Mouse (Mus musculus) left cerebral cortex, postnatal 14 days (tissue): ENCODE measurements around the gene Gipc2. TPM values are rescaled to one million over a fixed set of nuclear protein-coding genes. Genes with fewer than 3 reads are reported as not detected.
"Not testable (repeated sequence)": the region's sequence is repeated elsewhere in the genome, so short reads cannot be mapped to it uniquely, and the experiment has no call there.

Experiments
- DNase-seq, 2 experiments: peaks; one replicate each; pipeline ENCODE4 v3.0.0; 2021 to 2022; ENCODE audit warnings: low spot score in 2 of 2, mixed read lengths in 1 of 2
- intact Hi-C: fragments of 180-260 bp; cut with DNase I; formaldehyde crosslinking; loops from one replicate; pipeline ENCODE4 v1.15.1; 2025
- total RNA-seq, 2 experiments: library from RNA; stranded (reverse); gene quantifications; 2 replicates each; pipeline ENCODE4 v1.2.3; 2021

Gipc2 gene
- total RNA-seq, 2 experiments from 2014 or later: 3.1 to 4.1 TPM

DNA sequence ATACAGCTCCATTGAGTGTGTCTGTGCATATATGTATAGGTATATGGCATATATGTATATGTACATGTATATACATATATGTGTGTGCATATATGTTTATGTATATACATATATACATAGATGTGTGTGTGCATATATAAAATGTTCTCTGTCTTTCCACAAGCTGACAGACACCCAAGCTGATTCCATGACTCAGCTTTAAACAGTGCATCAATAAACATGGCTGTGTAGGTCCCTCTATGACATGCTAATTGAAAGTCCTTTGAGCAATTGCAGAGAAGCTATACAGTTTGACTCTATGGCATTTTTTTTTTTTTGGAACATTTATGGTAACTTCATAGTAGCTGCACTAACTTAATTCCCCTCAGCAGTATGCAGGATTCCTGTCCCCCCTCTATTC lies 6.7 kb downstream of the Gipc2 start:
- intact Hi-C loops: no loop called here
- DNase-seq: no peak

DNA sequence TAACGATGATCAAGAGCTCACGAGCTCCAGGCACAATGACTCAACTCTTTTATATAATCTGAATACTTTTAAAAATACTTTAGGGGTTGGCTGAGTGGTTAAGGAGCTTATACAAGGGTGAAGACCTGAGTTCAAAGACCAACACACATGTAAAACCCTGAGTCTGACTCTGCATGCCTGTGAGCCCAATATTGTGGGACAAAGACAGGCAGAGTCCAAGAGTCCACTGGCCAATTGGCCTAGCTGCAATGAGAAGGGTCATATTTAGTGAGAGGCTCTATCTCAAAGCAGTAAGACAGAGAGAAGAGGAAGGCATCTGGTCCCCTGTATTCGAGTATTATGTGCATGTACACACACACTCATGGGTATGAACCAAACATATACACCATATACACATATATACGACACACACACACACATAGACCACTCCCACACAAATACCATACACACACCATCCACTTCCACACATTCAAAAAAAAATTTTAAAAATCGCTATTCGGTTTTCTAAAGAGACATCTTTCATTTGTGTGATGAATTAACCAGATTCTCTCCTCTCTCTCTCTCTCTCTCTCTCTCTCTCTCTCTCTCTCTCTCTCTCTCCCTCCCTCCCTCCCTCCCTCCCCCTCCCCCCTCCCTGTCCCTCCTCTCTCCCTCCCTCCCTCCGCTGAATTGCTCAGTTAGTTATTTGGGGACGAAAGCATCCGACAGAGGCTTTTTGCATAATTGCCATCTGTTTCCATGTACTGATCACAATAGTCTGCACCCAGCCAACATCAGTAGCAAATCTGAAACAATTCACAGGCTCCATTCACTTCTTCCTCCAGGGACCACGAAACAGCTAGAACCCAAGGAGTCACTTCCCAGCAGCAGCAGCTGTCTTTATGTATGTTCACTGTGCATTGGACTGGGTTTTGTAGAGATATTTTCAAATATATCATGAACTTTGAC lies 7.4 kb downstream of the Gipc2 start:
- intact Hi-C loops: no loop called here
- DNase-seq: no peak

DNA sequence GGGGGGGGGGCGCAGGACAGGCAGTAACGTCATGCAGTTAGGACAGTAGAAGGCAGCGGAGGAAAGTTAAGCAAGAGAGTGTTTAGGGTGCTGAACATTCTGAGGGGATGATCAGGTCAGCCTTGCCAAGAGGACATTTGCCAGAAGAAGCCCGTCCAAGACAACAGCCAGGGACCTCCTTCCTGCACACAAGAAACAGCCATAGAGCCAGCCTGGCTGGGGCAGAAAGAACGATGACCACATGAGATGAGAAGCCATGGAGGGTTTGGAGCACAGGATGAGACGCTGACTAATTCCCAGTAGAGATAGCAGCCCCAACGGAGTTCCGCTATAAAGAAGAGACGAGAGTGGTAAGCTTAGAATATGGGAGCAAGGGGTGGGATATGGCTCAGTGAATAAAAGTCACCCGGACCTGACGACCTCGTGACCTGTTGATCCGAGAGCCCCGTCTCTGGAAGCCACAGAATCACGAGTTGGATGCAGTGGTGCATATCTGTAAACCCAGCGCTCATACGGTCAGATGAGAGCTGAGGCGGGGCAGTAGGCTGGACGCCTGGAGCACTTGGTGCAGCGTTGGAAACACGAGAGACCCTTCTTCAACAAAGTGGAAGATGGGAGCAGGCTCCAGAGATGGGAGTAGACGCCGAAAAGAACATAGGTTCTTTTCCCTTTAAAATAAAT lies 9.1 kb downstream of the Gipc2 start:
- DNase-seq: no peak
- intact Hi-C loops: no loop called here

DNA sequence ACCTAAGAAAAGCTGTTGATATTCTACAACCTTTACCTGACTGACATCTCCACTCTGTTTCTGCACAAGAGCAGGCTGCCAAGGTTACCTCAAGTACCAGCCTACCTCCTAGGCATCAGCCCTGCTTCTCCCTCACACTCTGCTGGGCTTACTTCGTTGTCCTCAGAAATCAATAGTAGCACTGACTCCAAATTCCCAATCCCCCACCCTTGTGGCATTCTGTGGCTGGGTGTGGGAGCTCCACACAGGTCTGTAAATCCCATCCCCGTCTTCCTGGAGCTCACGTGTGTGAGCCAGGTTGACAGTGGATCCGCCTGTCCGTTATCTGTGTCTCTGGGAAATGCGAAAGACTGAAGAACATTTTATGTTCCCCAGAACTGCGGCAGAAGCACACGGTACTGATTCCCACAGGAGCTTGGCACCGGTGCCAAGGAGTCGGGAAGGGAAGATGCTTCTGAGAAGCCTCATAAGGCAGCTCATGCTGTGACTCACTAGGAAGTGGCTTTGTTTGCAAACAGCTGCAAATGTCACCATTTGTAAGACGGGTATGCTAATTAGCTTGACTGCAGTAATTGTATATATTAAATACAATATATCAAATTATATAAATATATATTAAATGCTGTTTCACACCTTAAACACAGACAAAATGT lies 10.6 kb downstream of the Gipc2 start:
- intact Hi-C loops: no loop called here
- peak; percentile 54 to 68 for DNase-seq

DNA sequence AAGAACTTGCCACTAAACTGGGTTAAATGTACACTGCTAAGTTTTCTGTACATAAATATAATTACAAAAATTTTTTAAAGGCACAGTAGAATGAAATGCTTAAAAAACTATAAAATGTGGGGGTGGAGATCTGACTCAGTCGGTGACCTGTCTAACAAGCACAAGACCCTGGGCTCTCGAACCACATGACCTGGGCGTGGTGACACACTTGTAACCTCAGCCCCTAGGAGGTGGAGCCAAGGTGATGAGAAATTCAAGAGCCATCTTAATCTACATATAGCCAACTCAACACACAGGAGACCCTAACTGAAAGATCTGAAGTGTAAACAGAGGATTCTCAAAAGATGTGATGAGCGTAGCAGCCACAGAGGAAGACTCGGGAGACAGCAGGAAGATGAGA lies 11.9 kb downstream of the Gipc2 start:
- intact Hi-C loops: no loop called here
- no peak for DNase-seq

DNA sequence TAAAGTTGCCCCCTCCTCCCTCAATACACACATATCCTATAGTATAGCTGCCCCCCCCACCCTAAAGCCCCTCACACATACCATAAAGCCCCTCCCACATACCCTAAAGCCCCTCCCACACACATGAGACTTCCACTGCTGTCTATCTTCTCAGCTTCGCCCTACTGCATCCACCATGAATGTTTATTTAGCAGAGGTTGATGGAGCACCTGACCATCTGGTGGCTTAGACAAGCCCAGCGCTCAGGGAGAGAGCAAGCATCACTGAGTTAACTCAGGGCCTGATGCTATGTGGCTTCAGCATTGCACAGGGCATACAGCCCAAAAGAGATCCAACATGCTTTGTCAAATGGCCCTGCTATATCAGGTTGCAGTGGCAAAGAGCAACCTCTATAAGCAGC lies 12.9 kb downstream of the Gipc2 start:
- intact Hi-C loops: no loop called here
- no peak for DNase-seq

DNA sequence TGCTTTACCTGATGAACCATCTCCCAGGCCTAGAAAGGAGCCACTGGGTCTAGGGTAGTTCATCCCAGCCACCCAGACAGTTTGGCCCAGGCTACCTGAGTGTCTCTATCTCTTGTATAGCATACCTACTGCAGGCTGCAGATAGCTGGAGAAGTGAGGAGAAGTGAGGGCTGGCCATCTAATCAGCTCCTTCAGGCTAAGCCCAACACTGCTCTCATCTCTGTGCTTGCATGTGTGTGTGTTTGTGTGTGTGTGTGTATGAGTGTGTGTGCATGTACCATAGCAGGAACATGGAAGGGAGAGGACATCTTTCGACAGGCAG lies 13.6 kb downstream of the Gipc2 start:
- DNase-seq: no peak
- intact Hi-C loops: no loop called here

DNA sequence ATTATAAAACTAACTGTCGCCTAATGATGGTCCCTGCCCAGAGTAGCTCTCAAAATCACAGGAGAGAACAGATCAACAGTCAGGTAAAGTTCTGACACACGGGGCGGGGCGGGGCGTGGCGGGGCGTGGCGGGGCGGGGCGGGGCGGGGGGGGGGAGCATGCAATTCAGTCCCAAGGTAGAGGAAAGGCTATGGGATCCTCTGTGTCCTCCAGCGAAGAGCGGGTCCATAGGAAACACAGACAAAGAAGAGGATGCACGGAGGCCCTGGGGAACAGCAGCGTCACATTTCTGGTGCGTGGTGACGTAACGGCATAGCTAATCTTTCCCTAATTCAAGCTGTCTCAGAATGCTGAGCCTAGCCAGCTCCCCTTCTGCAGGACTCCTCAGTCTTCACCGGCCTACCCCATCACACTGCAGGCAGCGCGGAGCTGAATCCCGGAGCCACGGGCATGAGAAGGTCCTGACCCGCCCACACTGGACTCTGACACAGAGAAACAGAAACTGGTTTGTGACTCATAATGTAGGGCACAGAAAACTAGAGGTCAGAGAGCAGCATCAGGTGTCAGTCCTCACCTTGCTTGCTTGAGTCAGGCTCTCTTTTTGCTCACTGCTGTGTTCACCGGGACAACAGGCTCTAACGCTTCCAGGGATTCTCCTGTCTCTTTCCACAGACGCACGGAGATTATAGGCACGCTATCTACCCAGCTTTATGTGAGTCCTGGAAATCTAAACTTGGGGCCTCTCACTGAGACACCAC lies 14.1 kb downstream of the Gipc2 start:
- DNase-seq: no peak
- intact Hi-C loops: no loop called here

DNA sequence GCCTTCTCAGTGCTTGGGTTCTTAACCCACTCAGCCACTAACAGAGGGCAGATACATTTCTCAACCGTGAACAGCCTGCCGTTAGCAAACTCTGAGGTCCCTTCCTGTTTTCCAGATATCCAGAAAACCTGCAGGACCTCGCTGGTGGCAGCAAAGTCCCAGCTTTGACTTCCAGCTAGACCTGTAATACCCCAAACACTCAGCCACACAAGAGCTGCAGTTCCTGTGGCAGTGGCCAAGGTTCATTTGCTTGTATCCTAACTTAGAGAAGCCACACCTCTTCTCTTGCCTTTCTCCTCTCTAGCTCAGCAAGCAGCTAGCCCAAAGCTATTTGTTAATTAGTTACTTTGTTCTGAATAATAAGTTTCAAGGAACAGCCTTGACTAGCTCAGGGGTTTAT lies 16.2 kb downstream of the Gipc2 start:
- intact Hi-C loops: no loop called here
- DNase-seq: no peak

DNA sequence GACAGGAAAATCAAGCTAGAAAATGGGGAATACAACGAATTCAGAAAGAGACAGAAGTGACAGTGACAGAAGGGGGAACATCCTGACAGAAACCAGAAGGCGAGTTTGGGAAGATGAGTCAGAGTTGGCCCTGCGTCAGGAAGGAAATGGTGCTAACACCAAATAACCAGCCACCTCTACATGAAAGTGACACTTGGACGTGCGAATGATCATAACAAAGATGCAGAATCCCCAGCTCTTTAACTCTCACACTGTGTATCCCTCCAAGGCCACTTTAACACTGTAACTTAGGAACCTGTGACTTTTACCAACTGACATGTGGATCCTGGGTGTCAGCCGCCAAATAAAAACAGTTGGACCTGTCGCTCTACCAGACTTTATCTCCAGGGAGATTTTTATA lies 16.6 kb downstream of the Gipc2 start:
- DNase-seq: no peak
- intact Hi-C loops: no loop called here

DNA sequence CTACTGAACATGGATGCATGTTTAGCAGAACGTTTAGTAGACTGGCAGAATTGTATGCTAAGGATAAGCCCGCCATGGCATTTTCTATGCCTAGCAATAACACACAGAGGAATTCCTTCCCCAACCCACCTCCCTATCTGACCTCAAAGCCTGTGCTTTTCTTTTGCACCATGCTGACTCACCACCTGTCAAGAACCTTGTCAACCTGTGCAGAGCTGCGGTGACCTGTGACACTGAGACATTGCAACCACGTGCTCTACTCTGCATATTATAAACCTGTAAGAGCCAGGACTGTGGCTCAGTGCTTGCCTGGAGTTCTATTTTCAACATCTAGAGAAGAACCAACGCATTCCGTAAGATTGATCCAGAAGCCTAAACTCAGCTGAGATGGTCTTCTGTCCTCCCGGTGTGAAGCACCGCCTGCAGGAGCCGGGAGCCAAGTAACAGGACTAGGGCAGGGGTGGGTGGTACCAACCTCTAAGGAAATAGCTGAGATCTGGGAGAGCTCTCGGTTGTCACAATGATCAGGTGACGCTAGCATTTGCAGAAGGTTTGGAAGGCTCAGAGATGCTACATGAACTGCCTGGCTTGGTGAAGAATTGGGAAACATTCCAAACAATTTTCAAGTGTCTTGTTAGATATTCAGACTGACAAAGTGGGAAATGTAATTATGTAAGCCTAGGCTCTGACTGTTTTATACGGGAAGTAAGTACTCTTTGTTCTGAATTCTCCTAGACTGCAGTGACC lies 18.8 kb downstream of the Gipc2 start:
- intact Hi-C loops: no loop called here
- DNase-seq: no peak

DNA sequence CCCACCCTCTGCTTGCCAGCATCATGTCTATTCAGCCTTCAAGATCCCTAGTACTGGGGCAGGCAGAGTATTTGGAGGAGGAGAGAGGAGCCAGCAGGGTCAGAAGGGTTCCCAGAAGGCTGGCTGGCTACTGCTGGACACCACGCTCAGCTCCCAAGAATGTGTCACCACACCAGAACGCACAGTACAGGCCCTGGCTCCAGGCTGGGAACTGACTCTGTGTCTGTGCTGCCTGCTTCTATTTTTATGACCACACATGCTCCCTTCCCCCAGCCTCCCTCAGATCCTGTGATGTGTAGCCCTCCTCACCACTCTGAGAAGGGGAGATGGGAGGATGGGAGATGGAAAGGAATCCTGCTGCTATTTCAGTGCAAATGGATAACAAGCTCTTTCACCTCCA lies 20.8 kb downstream of the Gipc2 start:
- intact Hi-C loops: no loop called here
- peak; percentile 48 to 66 for DNase-seq

DNA sequence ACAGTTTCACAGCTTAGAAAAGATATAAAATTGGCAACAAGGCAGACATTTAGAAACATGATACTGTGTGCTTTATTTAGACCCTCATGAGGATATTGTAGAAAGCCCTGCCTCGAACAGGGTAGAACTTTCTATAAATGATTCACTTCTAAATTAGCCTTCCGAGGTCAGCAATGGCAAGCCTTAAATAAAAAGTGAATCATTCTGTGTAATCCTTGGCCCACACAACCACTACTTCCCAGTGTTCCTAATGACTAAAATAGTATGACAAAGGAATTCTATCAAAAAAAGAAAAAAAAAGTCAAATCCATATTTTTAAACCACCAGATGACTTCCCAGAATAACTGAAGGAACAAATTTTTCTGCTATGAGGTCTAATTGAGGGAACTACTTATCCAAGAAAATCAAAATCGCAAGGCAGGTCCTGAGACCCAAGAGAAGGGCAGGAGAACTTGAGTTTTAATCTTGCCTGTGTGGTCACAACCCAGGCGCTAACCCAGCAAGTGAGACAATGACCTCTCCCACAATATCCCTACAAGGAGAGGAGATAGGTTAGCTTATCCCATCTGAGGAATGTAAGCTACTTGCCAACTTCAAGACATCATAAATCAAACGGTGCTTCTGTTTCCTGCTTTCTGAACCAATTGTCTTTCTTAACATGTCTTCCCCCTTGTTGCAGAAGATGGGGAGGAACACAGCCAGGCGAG lies 22.9 kb downstream of the Gipc2 start:
- no peak for DNase-seq
- intact Hi-C loops: no loop called here

DNA sequence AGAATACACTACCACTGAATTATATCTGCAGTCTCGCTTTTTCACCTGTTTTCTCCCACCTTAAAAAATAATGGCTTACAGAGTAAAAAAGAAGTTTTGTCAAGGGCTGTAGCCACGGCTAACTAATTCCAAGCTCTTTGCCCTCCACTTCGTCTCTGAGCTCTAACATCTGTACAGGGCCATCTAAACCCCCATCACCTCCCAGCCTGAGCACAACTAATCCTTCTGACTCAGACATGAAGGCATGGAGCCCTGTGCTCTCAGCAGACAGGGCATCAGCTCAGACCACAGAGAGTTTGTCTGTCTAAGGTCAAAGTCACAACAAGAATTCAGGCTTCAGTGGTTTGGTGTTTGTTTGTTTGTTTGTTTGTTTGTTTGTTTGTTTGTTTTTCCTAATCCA lies 23.9 kb downstream of the Gipc2 start:
- intact Hi-C loops: no loop called here
- no peak for DNase-seq

DNA sequence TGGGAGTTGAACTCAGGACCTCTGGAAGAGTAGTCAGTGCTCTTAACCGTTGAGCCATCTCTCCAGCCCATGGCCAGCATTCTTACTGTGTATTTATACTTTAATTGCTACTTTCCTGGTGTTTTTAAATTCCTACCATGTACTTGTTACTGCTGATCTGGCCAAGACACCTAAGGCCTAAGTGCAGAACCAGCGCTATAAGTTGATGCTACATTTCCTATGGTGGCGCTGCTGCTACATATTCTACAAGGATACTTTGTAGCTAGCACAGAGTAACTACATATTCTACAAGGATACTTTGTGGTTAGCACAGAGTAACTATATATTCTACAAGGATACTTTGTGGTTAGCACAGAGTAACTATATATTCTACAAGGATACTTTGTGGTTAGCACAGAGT lies 26.7 kb downstream of the Gipc2 start:
- intact Hi-C loops, DNase-seq: not testable (repeated sequence)

DNA sequence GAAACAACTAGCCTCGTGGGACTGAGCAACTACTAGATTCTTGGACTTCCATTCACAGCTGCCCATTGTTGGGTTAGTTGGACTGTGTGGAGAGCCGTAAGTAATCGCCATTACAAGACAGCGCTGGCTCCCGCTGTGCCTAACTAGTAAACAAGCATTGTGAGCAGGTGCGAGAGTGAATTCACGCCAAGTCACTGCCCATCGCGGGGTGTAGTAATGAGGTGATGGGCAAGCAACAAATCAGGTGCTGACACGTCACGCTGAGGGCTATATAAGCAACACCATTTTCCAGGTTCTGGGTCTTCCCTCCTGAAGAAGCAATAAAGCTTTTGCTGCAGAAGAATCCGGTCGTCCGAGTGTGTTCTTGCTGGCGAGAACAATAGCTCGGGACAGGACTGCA lies 29.9 kb downstream of the Gipc2 start:
- intact Hi-C loops, DNase-seq: not testable (repeated sequence)

DNA sequence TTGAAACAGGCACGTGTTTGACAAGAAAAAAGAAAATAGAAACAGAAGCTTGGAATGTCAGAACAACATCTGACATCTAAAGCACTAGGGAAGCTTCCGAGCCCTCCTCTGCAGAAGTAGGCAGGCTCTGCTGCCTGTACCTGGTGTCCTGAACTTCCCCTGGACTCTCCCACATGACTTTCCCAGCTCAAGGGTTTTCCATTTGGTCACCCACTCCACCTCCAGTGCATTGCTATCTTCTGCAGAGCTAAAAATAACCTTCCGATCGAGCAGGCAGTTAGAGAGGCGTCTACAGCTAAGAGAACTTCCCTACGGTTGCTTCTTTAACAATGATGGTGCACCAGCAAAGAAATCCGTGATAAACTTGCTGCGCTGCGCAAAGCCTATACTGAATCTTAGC lies 32.4 kb downstream of the Gipc2 start:
- intact Hi-C loops: no loop called here
- DNase-seq: no peak

DNA sequence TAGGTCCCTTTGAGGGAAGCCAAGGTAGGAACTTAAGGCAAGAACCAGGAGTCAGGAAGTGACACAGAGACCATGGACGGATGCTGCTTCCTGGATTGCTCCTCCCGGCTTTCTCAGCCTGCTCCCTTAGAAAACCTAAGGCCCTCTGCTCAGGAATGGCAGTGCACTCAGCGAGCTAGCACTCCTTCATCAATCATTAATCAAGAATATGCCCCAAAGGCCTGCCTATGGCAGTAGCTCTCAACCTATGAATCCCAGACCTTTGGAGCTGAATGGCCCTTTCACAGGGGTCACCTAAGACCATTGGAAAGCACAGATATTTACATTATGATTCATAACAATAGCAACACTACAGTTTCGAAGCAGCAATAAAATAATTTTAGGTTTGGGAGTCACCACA lies 35.1 kb downstream of the Gipc2 start:
- intact Hi-C loops: no loop called here
- no peak for DNase-seq

DNA sequence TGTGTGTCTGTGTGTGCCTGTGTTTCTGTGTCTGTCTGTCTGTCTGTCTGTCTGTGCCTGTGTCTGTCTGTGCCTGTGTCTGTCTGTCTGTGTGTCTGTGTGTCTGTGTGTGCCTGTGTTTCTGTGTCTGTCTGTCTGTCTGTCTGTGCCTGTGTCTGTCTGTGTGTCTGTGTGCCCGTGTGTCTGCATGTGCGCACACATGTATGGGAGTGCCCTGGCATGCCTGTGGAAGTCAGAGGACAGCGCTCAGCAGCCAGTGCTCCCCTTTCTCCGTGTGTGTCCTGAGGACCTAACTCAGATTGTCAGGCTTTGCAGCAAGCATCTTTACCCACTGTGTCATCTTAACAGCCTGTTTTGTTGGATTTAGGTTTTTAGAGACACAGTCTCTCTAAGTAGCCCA lies 36.6 kb downstream of the Gipc2 start:
- DNase-seq, intact Hi-C loops: not testable (repeated sequence)
